In the genomic region with DNA sequence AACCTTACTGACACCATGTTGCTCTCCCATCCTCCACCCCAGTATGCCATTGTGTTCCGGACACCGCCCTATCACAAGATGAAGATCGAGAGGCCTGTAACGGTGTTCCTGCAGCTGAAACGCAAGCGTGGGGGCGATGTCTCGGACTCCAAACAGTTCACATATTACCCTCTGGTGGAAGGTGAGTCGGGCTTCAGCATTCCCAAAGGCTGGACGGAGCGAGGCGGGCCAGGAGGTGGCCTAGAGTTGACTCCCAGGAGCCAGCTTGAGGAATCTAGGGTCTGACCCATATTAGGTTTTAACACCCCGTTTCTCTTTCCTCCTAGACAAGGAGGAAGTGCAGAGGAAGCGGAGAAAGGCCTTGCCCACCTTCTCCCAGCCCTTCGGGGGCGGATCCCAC, we compare ENCODE assay signal across 8 mouse cellular contexts. TPM values are rescaled to one million over a fixed set of nuclear protein-coding genes. Genes with fewer than 3 reads are reported as not detected.
DNase-seq lines count a peak whose midpoint lies in the region; ATAC-seq and TF ChIP-seq lines count a peak whose summit lies in the region.

No protein-coding gene starts in this region.

- H3K4me2 ChIP-seq in kidney, postnatal 0 days (ENCODE audit: low read length), result peak overlapping the region; percentile 84; the same call in 1 of the 2 replicates
- peak overlapping the region; percentile 67 for H3K4me2 ChIP-seq in forebrain, embryonic 12.5 days
- peak overlapping the region; percentile 90 for H3K4me2 ChIP-seq in liver, embryonic 12.5 days

- no peak for TF ChIP-seq POLR2A in kidney, adult 2 months (IDR thresholded peaks at IDR 0.05; ENCODE audit: low read depth, low read length)

- WGBS in kidney, postnatal 0 days, result 68% methylated on average over 16 of the region's 16 CpGs
- WGBS in forebrain, embryonic 12.5 days, result 53% methylated on average over 16 of the region's 16 CpGs
- 67% methylated on average over 16 of the region's 16 CpGs for WGBS in liver, embryonic 12.5 days (ENCODE audit: insufficient replicate concordance)
- WGBS in kidney, adult 2 months, result 86% methylated on average over 16 of the region's 16 CpGs

- DNase-seq in kidney, postnatal 0 days (ENCODE audit: low spot score), result no peak
- DNase-seq in kidney, adult 18-20 months, result no peak
- peak; percentile 32 for DNase-seq in cerebellum, adult 8-10 months
- DNase-seq in frontal cortex, postnatal 36 days (ENCODE audit: low spot score in 2 of 2), result no peak
- DNase-seq in kidney, adult 2 months, result no peak

- no peak for TF ChIP-seq CTCF in kidney, postnatal 0 days (IDR thresholded peaks at IDR 0.05; ENCODE audit: low read depth)
- no peak for TF ChIP-seq CTCF in kidney, adult 2 months (conservative IDR thresholded peaks at IDR 0.05; ENCODE audit: insufficient read depth, insufficient read length, low read depth, low read length)

- H3K27ac ChIP-seq in kidney, postnatal 0 days, result no peak overlapping the region
- H3K27ac ChIP-seq in forebrain, embryonic 12.5 days, result no peak overlapping the region
- no peak overlapping the region for H3K27ac ChIP-seq in liver, embryonic 12.5 days
- no peak overlapping the region for H3K27ac ChIP-seq in kidney, adult 2 months (ENCODE audit: insufficient read depth, low read depth, low read length)

- no peaks in the 10 kb centered on the region for H3K9me3 ChIP-seq in kidney, postnatal 0 days (replicated peaks; ENCODE audit: low read length)
- no peaks in the 10 kb centered on the region for H3K9me3 ChIP-seq in forebrain, embryonic 12.5 days
- H3K9me3 ChIP-seq in liver, embryonic 12.5 days (replicated peaks), result no peaks in the 10 kb centered on the region

- no peak overlapping the region for H3K4me3 ChIP-seq in kidney, postnatal 0 days (replicated peaks; ENCODE audit: low read depth, low read length)
- peak overlapping the region; percentile 37; the same call in 1 of the 2 replicates for H3K4me3 ChIP-seq in forebrain, embryonic 12.5 days (replicated peaks)
- peak overlapping the region; percentile 52; the same call in 1 of the 2 replicates for H3K4me3 ChIP-seq in liver, embryonic 12.5 days
- no peak overlapping the region for H3K4me3 ChIP-seq in kidney, adult 2 months (ENCODE audit: insufficient read depth, low read depth, low read length)

- H3K9ac ChIP-seq in kidney, postnatal 0 days (ENCODE audit: low read depth, low read length), result no peak overlapping the region
- H3K9ac ChIP-seq in forebrain, embryonic 12.5 days, result no peak overlapping the region
- peak overlapping the region; percentile 72 for H3K9ac ChIP-seq in liver, embryonic 12.5 days

- peaks cover 5% of the 10 kb centered on the region; the same call in 1 of the 2 replicates for H3K4me1 ChIP-seq in kidney, postnatal 0 days (replicated peaks; ENCODE audit: insufficient read depth, low read length)
- peaks cover 33% of the 10 kb centered on the region for H3K4me1 ChIP-seq in forebrain, embryonic 12.5 days
- peaks cover 63% of the 10 kb centered on the region for H3K4me1 ChIP-seq in liver, embryonic 12.5 days
- H3K4me1 ChIP-seq in kidney, adult 2 months (ENCODE audit: control insufficient read depth, insufficient read depth, low read length), result peaks cover 5% of the 10 kb centered on the region

- ATAC-seq in kidney, postnatal 0 days (replicated peaks; ENCODE audit: low FRiP score, low read depth), result no peak
- no peak for ATAC-seq in forebrain, embryonic 12.5 days (ENCODE audit: low FRiP score)
- no peak for ATAC-seq in liver, embryonic 12.5 days
- ATAC-seq in CD4-positive, CD25-positive, alpha-beta regulatory T cell, adult 4 months, result no peak

- H3K27me3 ChIP-seq in kidney, postnatal 0 days (ENCODE audit: insufficient read depth, low read length), result no peaks in the 10 kb centered on the region
- H3K27me3 ChIP-seq in forebrain, embryonic 12.5 days, result peaks cover 79% of the 10 kb centered on the region
- peaks cover 41% of the 10 kb centered on the region for H3K27me3 ChIP-seq in liver, embryonic 12.5 days (replicated peaks)
- H3K27me3 ChIP-seq in kidney, adult 2 months (replicated peaks; ENCODE audit: control insufficient read depth, insufficient read depth, low read length), result no peaks in the 10 kb centered on the region

- H3K36me3 ChIP-seq in kidney, postnatal 0 days (ENCODE audit: insufficient read depth, low read length), result peaks cover 18% of the 10 kb centered on the region
- no peaks in the 10 kb centered on the region; the same call in 1 of the 2 replicates for H3K36me3 ChIP-seq in forebrain, embryonic 12.5 days (replicated peaks)
- peaks cover 42% of the 10 kb centered on the region for H3K36me3 ChIP-seq in liver, embryonic 12.5 days
- no peaks in the 10 kb centered on the region for H3K36me3 ChIP-seq in kidney, adult 2 months (ENCODE audit: control insufficient read depth, insufficient read depth, low read length)

RNA-seq across cellular contexts. Expression of gene Nfkb2, which starts 4.2 kb away (rescaled TPM):
- polyA plus RNA-seq in kidney, postnatal 0 days (2015; fragmentation: Nextera tagmentation; extraction: Ambion mirVana), result 8.7 and 8.8 TPM in 2 replicates
- 2.5 and 2.9 TPM in 2 replicates for polyA plus RNA-seq in forebrain, embryonic 12.5 days (2016; fragmentation: Nextera tagmentation; extraction: Ambion mirVana)
- 5.6 and 6.1 TPM in 2 replicates for polyA plus RNA-seq in liver, embryonic 12.5 days (2016; fragmentation: Nextera tagmentation; extraction: Ambion mirVana)
- 10 to 100 TPM; 17.3 to 18.8 TPM for polyA plus RNA-seq in CD4-positive, CD25-positive, alpha-beta regulatory T cell, adult 4 months (2017; shearing (Covaris generic))
- 21.6 and 25.4 TPM in 2 replicates for polyA plus RNA-seq in kidney, adult 2 months (2012; rRNA removed)

RNA-seq across cellular contexts. Expression of gene Psd, which starts 18.7 kb away (rescaled TPM):
- polyA plus RNA-seq in kidney, postnatal 0 days (2015; fragmentation: Nextera tagmentation; extraction: Ambion mirVana), result 2.7 and 2.9 TPM in 2 replicates
- 23.1 and 25.4 TPM in 2 replicates for polyA plus RNA-seq in forebrain, embryonic 12.5 days (2016; fragmentation: Nextera tagmentation; extraction: Ambion mirVana)
- 10.7 and 11.3 TPM in 2 replicates for polyA plus RNA-seq in liver, embryonic 12.5 days (2016; fragmentation: Nextera tagmentation; extraction: Ambion mirVana)
- polyA plus RNA-seq in CD4-positive, CD25-positive, alpha-beta regulatory T cell, adult 4 months (2017; shearing (Covaris generic)), result 1 to 10 TPM; 3.8 to 6.5 TPM
- polyA plus RNA-seq in kidney, adult 2 months (2012; rRNA removed), result 1.9 and 2.7 TPM in 2 replicates

RNA-seq across cellular contexts. Expression of gene Fbxl15, which starts 19.7 kb away (rescaled TPM):
- polyA plus RNA-seq in kidney, postnatal 0 days (2015; fragmentation: Nextera tagmentation; extraction: Ambion mirVana), result 29.9 and 33.8 TPM in 2 replicates
- 23.5 and 24.5 TPM in 2 replicates for polyA plus RNA-seq in forebrain, embryonic 12.5 days (2016; fragmentation: Nextera tagmentation; extraction: Ambion mirVana)
- polyA plus RNA-seq in liver, embryonic 12.5 days (2016; fragmentation: Nextera tagmentation; extraction: Ambion mirVana), result 13.4 and 13.5 TPM in 2 replicates
- 1 to 10 TPM; 5.1 TPM for polyA plus RNA-seq in CD4-positive, CD25-positive, alpha-beta regulatory T cell, adult 4 months (2017; shearing (Covaris generic))
- polyA plus RNA-seq in kidney, adult 2 months (2012; rRNA removed), result 26.1 and 35.8 TPM in 2 replicates

RNA-seq across cellular contexts. Expression of gene Cuedc2, which starts 30.2 kb away (rescaled TPM):
- polyA plus RNA-seq in kidney, postnatal 0 days (2015; fragmentation: Nextera tagmentation; extraction: Ambion mirVana), result 167 and 173 TPM in 2 replicates
- 226 TPM in 2 replicates for polyA plus RNA-seq in forebrain, embryonic 12.5 days (2016; fragmentation: Nextera tagmentation; extraction: Ambion mirVana)
- 97.6 and 99.1 TPM in 2 replicates for polyA plus RNA-seq in liver, embryonic 12.5 days (2016; fragmentation: Nextera tagmentation; extraction: Ambion mirVana)
- 10 to 100 TPM; 56.3 to 62.6 TPM for polyA plus RNA-seq in CD4-positive, CD25-positive, alpha-beta regulatory T cell, adult 4 months (2017; shearing (Covaris generic))
- 69.8 and 72.0 TPM in 2 replicates for polyA plus RNA-seq in kidney, adult 2 months (2012; rRNA removed)

RNA-seq across cellular contexts. Expression of gene Mfsd13a, which starts 32.6 kb away (rescaled TPM):
- 12.0 and 14.0 TPM in 2 replicates for polyA plus RNA-seq in kidney, postnatal 0 days (2015; fragmentation: Nextera tagmentation; extraction: Ambion mirVana)
- polyA plus RNA-seq in forebrain, embryonic 12.5 days (2016; fragmentation: Nextera tagmentation; extraction: Ambion mirVana), result 8.8 and 9.3 TPM in 2 replicates
- polyA plus RNA-seq in liver, embryonic 12.5 days (2016; fragmentation: Nextera tagmentation; extraction: Ambion mirVana), result 13.2 and 14.5 TPM in 2 replicates
- polyA plus RNA-seq in CD4-positive, CD25-positive, alpha-beta regulatory T cell, adult 4 months (2017; shearing (Covaris generic)), result 10 to 100 TPM in 1 of 2 experiments, 1 to 10 TPM in 1; 3.8 to 10.5 TPM
- polyA plus RNA-seq in kidney, adult 2 months (2012; rRNA removed), result 34.7 and 43.8 TPM in 2 replicates

Comparison
In these comparisons a context has a peak if more than half of its experiments do, and no peak if none do; other contexts are left out.
1. H3K4me3 ChIP-seq: peak in forebrain, embryonic 12.5 days (single experiment) and liver, embryonic 12.5 days (single experiment); none in kidney, postnatal 0 days (single experiment) and kidney, adult 2 months (single experiment).
2. Peak in every context shown above with its lines, with median percentiles within 50 percentile points of each other: H3K4me2 ChIP-seq.